13 mouse cellular contexts compared by ENCODE assay signal in the genomic region with DNA sequence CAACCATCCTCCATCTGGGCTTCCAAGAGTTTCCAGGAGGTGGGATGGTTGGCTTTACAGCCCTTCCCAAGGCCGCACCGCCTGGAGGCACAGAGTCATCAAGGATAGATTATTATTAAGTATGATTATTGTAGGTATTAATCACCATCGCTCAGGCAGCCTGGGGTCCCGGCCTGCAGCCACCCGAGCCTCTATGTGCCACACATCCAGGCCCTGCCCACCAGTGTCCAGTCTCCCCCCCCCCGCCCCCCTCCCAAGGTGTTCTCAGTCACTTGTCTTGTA. TPM values are rescaled to one million over a fixed set of nuclear protein-coding genes. Genes with fewer than 3 reads are reported as not detected.
A peak's percentile ranks its signal among the peaks of the same experiment; 100 is the strongest.
DNase-seq lines count a peak whose midpoint lies in the region; ATAC-seq lines count a peak whose summit lies in the region.
"Had no signal": no experiment of that assay in that cellular context is flagged by ENCODE, and none has a peak within 500 bp of the region (broad histone marks: within the 10 kb centered on the region; RNA-seq: fewer than 3 reads in every experiment).

No protein-coding gene starts in this region.

- ATAC-seq in heart, embryonic 11.5 days (replicated peaks; ENCODE audit: insufficient number of reproducible peaks, low FRiP score, low TSS enrichment), result no peak
- ATAC-seq in lung, embryonic 16.5 days (ENCODE audit: low read depth), result no peak
- no peak for ATAC-seq in limb, embryonic 12.5 days (ENCODE audit: insufficient number of reproducible peaks, insufficient read depth, low FRiP score, low TSS enrichment, low read depth)
- ATAC-seq in erythroid progenitor cell, adult 5-6 weeks (replicated peaks; ENCODE audit: low FRiP score, poor library complexity, severe bottlenecking), result no peak

- H3K27me3 ChIP-seq in heart, embryonic 11.5 days (ENCODE audit: control insufficient read depth, insufficient read depth, low read length), result peaks cover 92% of the 10 kb centered on the region
- peaks cover 26% of the 10 kb centered on the region for H3K27me3 ChIP-seq in lung, embryonic 16.5 days (ENCODE audit: control insufficient read depth, insufficient read depth, low read depth, low read length)
- peaks cover 97% of the 10 kb centered on the region for H3K27me3 ChIP-seq in limb, embryonic 12.5 days

- H3K4me1 ChIP-seq in heart, embryonic 11.5 days (ENCODE audit: control insufficient read depth, insufficient read depth, low read length), result peaks cover 11% of the 10 kb centered on the region
- peaks cover 16% of the 10 kb centered on the region for H3K4me1 ChIP-seq in lung, embryonic 16.5 days (replicated peaks; ENCODE audit: control insufficient read depth, insufficient read depth, low read length)
- peaks cover 22% of the 10 kb centered on the region for H3K4me1 ChIP-seq in limb, embryonic 12.5 days (replicated peaks)

- H3K4me3 ChIP-seq in heart, embryonic 11.5 days (ENCODE audit: low read depth, low read length), result 0 out of 2 replicates have a peak overlapping the region, but pooled peaks have one; percentile 2
- H3K4me3 ChIP-seq in lung, embryonic 16.5 days (ENCODE audit: low read length), result peak overlapping the region; percentile 46
- H3K4me3 ChIP-seq in limb, embryonic 12.5 days (replicated peaks), result no peak overlapping the region; the same call in 1 of the 2 replicates
- H3K4me3 ChIP-seq: midbrain, embryonic 12.5 days had no signal

- peak overlapping the region; percentile 76 for H3K4me2 ChIP-seq in heart, embryonic 11.5 days
- peak overlapping the region; percentile 65 for H3K4me2 ChIP-seq in lung, embryonic 16.5 days (ENCODE audit: low read depth, low read length)
- peak overlapping the region; percentile 58; the same call in 1 of the 2 replicates for H3K4me2 ChIP-seq in limb, embryonic 12.5 days

- no peaks in the 10 kb centered on the region for H3K9me3 ChIP-seq in heart, embryonic 11.5 days (replicated peaks; ENCODE audit: control insufficient read depth, low read length)
- H3K9me3 ChIP-seq in lung, embryonic 16.5 days (ENCODE audit: control insufficient read depth, low read length), result no peaks in the 10 kb centered on the region
- H3K9me3 ChIP-seq in limb, embryonic 12.5 days, result no peaks in the 10 kb centered on the region
- H3K9me3 ChIP-seq: liver, embryonic 15.5 days; midbrain, embryonic 12.5 days had no signal

- intact Hi-C loops in heart, postnatal 14 days (cut with DNase I), result no loop called here
- intact Hi-C loops in left cerebral cortex, postnatal 4 days (cut with DNase I), result no loop called here

- DNase-seq in heart, postnatal 14 days, result no peak
- no peak for DNase-seq in lung, postnatal 14 days
- no peak for DNase-seq in cerebellum, adult 11 months
- DNase-seq in left cerebral cortex, postnatal 4 days, result no peak
- DNase-seq: cerebellum, postnatal 25 days; gastrocnemius, adult 2 months had no signal

- no peaks in the 10 kb centered on the region for H3K36me3 ChIP-seq in heart, embryonic 11.5 days (ENCODE audit: control insufficient read depth, insufficient read depth, low read length)
- H3K36me3 ChIP-seq in lung, embryonic 16.5 days (ENCODE audit: control insufficient read depth, insufficient read depth, low read length), result peaks cover 2% of the 10 kb centered on the region; the same call in 1 of the 2 replicates
- H3K36me3 ChIP-seq in limb, embryonic 12.5 days, result no peaks in the 10 kb centered on the region
- H3K36me3 ChIP-seq: liver, embryonic 15.5 days; midbrain, embryonic 12.5 days had no signal

- peak overlapping the region; percentile 22; the same call in 1 of the 2 replicates for H3K9ac ChIP-seq in heart, embryonic 11.5 days (ENCODE audit: low read depth, low read length)
- peak overlapping the region; percentile 60 for H3K9ac ChIP-seq in lung, embryonic 16.5 days (ENCODE audit: low read length)
- H3K9ac ChIP-seq in limb, embryonic 12.5 days (replicated peaks), result no peak overlapping the region
- H3K9ac ChIP-seq: liver, embryonic 15.5 days; midbrain, embryonic 12.5 days had no signal

- 24% methylated on average over 5 of the region's 6 CpGs for WGBS in heart, embryonic 11.5 days (ENCODE audit: insufficient replicate concordance)
- 12% methylated on average over 6 of the region's 6 CpGs for WGBS in lung, embryonic 16.5 days
- 6% methylated on average over 6 of the region's 6 CpGs for WGBS in limb, embryonic 12.5 days

- H3K27ac ChIP-seq in heart, embryonic 11.5 days (ENCODE audit: low read depth, low read length), result peak overlapping the region; percentile 29; the same call in 1 of the 2 replicates
- H3K27ac ChIP-seq in lung, embryonic 16.5 days (ENCODE audit: low read length), result peak overlapping the region; percentile 93
- H3K27ac ChIP-seq in limb, embryonic 12.5 days, result no peak overlapping the region
- H3K27ac ChIP-seq: gastrocnemius, adult 2 months; liver, embryonic 15.5 days; midbrain, embryonic 12.5 days had no signal

RNA-seq across cellular contexts. Expression of gene Hoxb2, which starts 5.5 kb away (rescaled TPM):
- 4.5 and 7.4 TPM in 2 replicates for polyA plus RNA-seq in heart, embryonic 11.5 days (2014; fragmentation: Nextera tagmentation; extraction: Ambion mirVana)
- total RNA-seq in heart, postnatal 14 days (2021), result 1 to 10 TPM in 1 of 2 experiments, under 1 TPM in 1; 0.78 to 1.3 TPM
- polyA plus RNA-seq in lung, embryonic 16.5 days (2015; fragmentation: Nextera tagmentation; extraction: Ambion mirVana), result 20.1 and 24.0 TPM in 2 replicates
- polyA plus RNA-seq in limb, embryonic 12.5 days (2016; fragmentation: Nextera tagmentation; extraction: Ambion mirVana), result 5.1 and 6.0 TPM in 2 replicates
- total RNA-seq in left cerebral cortex, postnatal 4 days (2021), result not detected
- not detected in 2 replicates for total RNA-seq in erythroid progenitor cell, adult 5-6 weeks (2015; ENCODE audit: low replicate concordance)
- 1.0 TPM in 1 of 2 replicates, not detected in the other for total RNA-seq in erythroid progenitor cell, adult 5-6 weeks (2017; ENCODE audit: low replicate concordance)
- total RNA-seq: layer of hippocampus, postnatal 25 days had no signal

RNA-seq across cellular contexts. Expression of gene Hoxb1, which starts 20.7 kb away (rescaled TPM):
- 0.19 TPM in 1 of 2 replicates, not detected in the other for polyA plus RNA-seq in heart, embryonic 11.5 days (2014; fragmentation: Nextera tagmentation; extraction: Ambion mirVana)
- not detected for total RNA-seq in heart, postnatal 14 days (2021)
- polyA plus RNA-seq in lung, embryonic 16.5 days (2015; fragmentation: Nextera tagmentation; extraction: Ambion mirVana), result 0.18 TPM in 1 of 2 replicates, not detected in the other
- not detected in 2 replicates for polyA plus RNA-seq in limb, embryonic 12.5 days (2016; fragmentation: Nextera tagmentation; extraction: Ambion mirVana)
- not detected for total RNA-seq in left cerebral cortex, postnatal 4 days (2021)
- total RNA-seq in erythroid progenitor cell, adult 5-6 weeks (2015; ENCODE audit: low replicate concordance), result not detected in 2 replicates
- total RNA-seq in erythroid progenitor cell, adult 5-6 weeks (2017; ENCODE audit: low replicate concordance), result not detected in 2 replicates
- total RNA-seq: gastrocnemius, adult 2 months; layer of hippocampus, postnatal 25 days had no signal
- polyA plus RNA-seq: liver, embryonic 15.5 days; midbrain, embryonic 12.5 days had no signal

RNA-seq across cellular contexts. Expression of gene Hoxb3, which starts 21.7 kb away (rescaled TPM):
- polyA plus RNA-seq in heart, embryonic 11.5 days (2014; fragmentation: Nextera tagmentation; extraction: Ambion mirVana), result 0.74 and 1.0 TPM in 2 replicates
- total RNA-seq in heart, postnatal 14 days (2021), result under 1 TPM; 0.76 to 0.79 TPM
- polyA plus RNA-seq in lung, embryonic 16.5 days (2015; fragmentation: Nextera tagmentation; extraction: Ambion mirVana), result 2.1 and 2.6 TPM in 2 replicates
- 0.55 and 0.68 TPM in 2 replicates for polyA plus RNA-seq in limb, embryonic 12.5 days (2016; fragmentation: Nextera tagmentation; extraction: Ambion mirVana)
- not detected for total RNA-seq in left cerebral cortex, postnatal 4 days (2021)
- not detected in 2 replicates for total RNA-seq in erythroid progenitor cell, adult 5-6 weeks (2015; ENCODE audit: low replicate concordance)
- not detected in 2 replicates for total RNA-seq in erythroid progenitor cell, adult 5-6 weeks (2017; ENCODE audit: low replicate concordance)
- total RNA-seq: layer of hippocampus, postnatal 25 days had no signal
- polyA plus RNA-seq: midbrain, embryonic 12.5 days had no signal

RNA-seq across cellular contexts. Expression of gene Hoxb4, which starts 26.8 kb away (rescaled TPM):
- 0.21 and 0.77 TPM in 2 replicates for polyA plus RNA-seq in heart, embryonic 11.5 days (2014; fragmentation: Nextera tagmentation; extraction: Ambion mirVana)
- total RNA-seq in heart, postnatal 14 days (2021), result 1 to 10 TPM; 1.0 to 1.3 TPM
- 3.4 TPM in 2 replicates for polyA plus RNA-seq in lung, embryonic 16.5 days (2015; fragmentation: Nextera tagmentation; extraction: Ambion mirVana)
- 0.56 and 0.73 TPM in 2 replicates for polyA plus RNA-seq in limb, embryonic 12.5 days (2016; fragmentation: Nextera tagmentation; extraction: Ambion mirVana)
- not detected for total RNA-seq in left cerebral cortex, postnatal 4 days (2021)
- total RNA-seq in erythroid progenitor cell, adult 5-6 weeks (2015; ENCODE audit: low replicate concordance), result 1.3 TPM in 1 of 2 replicates, not detected in the other
- total RNA-seq in erythroid progenitor cell, adult 5-6 weeks (2017; ENCODE audit: low replicate concordance), result not detected in 2 replicates
- total RNA-seq: layer of hippocampus, postnatal 25 days had no signal
- polyA plus RNA-seq: midbrain, embryonic 12.5 days had no signal

RNA-seq across cellular contexts. Expression of gene Hoxb5, which starts 41.7 kb away (rescaled TPM):
- polyA plus RNA-seq in heart, embryonic 11.5 days (2014; fragmentation: Nextera tagmentation; extraction: Ambion mirVana), result 0.65 and 2.4 TPM in 2 replicates
- under 1 TPM; 0.19 to 0.22 TPM for total RNA-seq in heart, postnatal 14 days (2021)
- polyA plus RNA-seq in lung, embryonic 16.5 days (2015; fragmentation: Nextera tagmentation; extraction: Ambion mirVana), result 39.2 and 46.6 TPM in 2 replicates
- polyA plus RNA-seq in limb, embryonic 12.5 days (2016; fragmentation: Nextera tagmentation; extraction: Ambion mirVana), result 0.83 and 2.1 TPM in 2 replicates
- not detected for total RNA-seq in left cerebral cortex, postnatal 4 days (2021)
- not detected in 2 replicates for total RNA-seq in erythroid progenitor cell, adult 5-6 weeks (2015; ENCODE audit: low replicate concordance)
- total RNA-seq in erythroid progenitor cell, adult 5-6 weeks (2017; ENCODE audit: low replicate concordance), result not detected in 2 replicates
- total RNA-seq: layer of hippocampus, postnatal 25 days had no signal
- polyA plus RNA-seq: midbrain, embryonic 12.5 days had no signal
